Comparison of ENCODE assay signal across 8 mouse cellular contexts in genomic region chr11:114724787-114725590, GRCm38 (mm10). TPM values are rescaled to one million over a fixed set of nuclear protein-coding genes. Genes with fewer than 3 reads are reported as not detected.
DNase-seq lines count a peak whose midpoint lies in the region; ATAC-seq and TF ChIP-seq lines count a peak whose summit lies in the region.

No protein-coding gene starts in this region.

- no peak overlapping the region for H3K9ac ChIP-seq in hindbrain, postnatal 0 days (replicated peaks; ENCODE audit: low read length)
- no peak overlapping the region for H3K9ac ChIP-seq in hindbrain, embryonic 11.5 days (ENCODE audit: low read depth, low read length)
- H3K9ac ChIP-seq in limb, embryonic 12.5 days (replicated peaks): no peak overlapping the region
- H3K9ac ChIP-seq in hindbrain, embryonic 16.5 days (ENCODE audit: low read depth, low read length): no peak overlapping the region

- CTCF ChIA-PET in Patski (lab: Charles Lee): interaction anchor here (1.0 to 1.8 kb wide), 3 partner anchors 12 to 389 kb away, joined by 3 to 8 read pairs (median 3); no protein-coding TSS in a partner anchor

- POLR2A ChIA-PET in Patski (lab: Charles Lee): interaction anchor here (0.6 to 1.9 kb wide), 3 partner anchors 13 to 91 kb away, joined by 3 to 6 read pairs (median 4); no protein-coding TSS in a partner anchor

- H3K27ac ChIP-seq in hindbrain, postnatal 0 days: no peak overlapping the region
- no peak overlapping the region for H3K27ac ChIP-seq in hindbrain, embryonic 11.5 days (ENCODE audit: low read depth, low read length)
- H3K27ac ChIP-seq in limb, embryonic 12.5 days: 0 out of 2 replicates have a peak overlapping the region, but pooled peaks have one; percentile 20
- no peak overlapping the region for H3K27ac ChIP-seq in hindbrain, embryonic 16.5 days (ENCODE audit: low read depth, low read length)
- H3K27ac ChIP-seq in thymus, adult 2 months (ENCODE audit: control insufficient read depth, insufficient read depth, low read length): no peak overlapping the region

- H3K4me2 ChIP-seq in hindbrain, postnatal 0 days (ENCODE audit: low read depth, low read length): no peak overlapping the region
- no peak overlapping the region for H3K4me2 ChIP-seq in hindbrain, embryonic 11.5 days (replicated peaks; ENCODE audit: low read depth, low read length)
- peak overlapping the region; percentile 13; the same call in 1 of the 2 replicates for H3K4me2 ChIP-seq in limb, embryonic 12.5 days
- H3K4me2 ChIP-seq in hindbrain, embryonic 16.5 days (ENCODE audit: low read length): no peak overlapping the region

- H3K36me3 ChIP-seq in hindbrain, postnatal 0 days (ENCODE audit: insufficient read depth, low read length): no peaks in the 10 kb centered on the region
- no peaks in the 10 kb centered on the region for H3K36me3 ChIP-seq in hindbrain, embryonic 11.5 days (ENCODE audit: control insufficient read depth, insufficient read depth, low read length)
- H3K36me3 ChIP-seq in limb, embryonic 12.5 days: no peaks in the 10 kb centered on the region
- H3K36me3 ChIP-seq in hindbrain, embryonic 16.5 days (ENCODE audit: control insufficient read depth, insufficient read depth, low read length): no peaks in the 10 kb centered on the region
- H3K36me3 ChIP-seq in thymus, adult 2 months (ENCODE audit: control insufficient read depth, insufficient read depth, low read length): no peaks in the 10 kb centered on the region

- TF ChIP-seq POLR2A in thymus, adult 2 months (IDR thresholded peaks at IDR 0.05; ENCODE audit: control insufficient read depth, extremely low read depth, insufficient read depth, low read length, poor library complexity): no peak

- DNase-seq in hindbrain, postnatal 0 days (ENCODE audit: low spot score): peak; percentile 50
- DNase-seq in hindbrain, embryonic 11.5 days (ENCODE audit: low spot score): no peak
- DNase-seq in Patski (ENCODE audit: low read depth, low spot score): peak; percentile 95
- DNase-seq in fibroblast of lung, adult 2 months (ENCODE audit: low read depth): peak; percentile 89
- DNase-seq in spleen, adult 12 weeks (ENCODE audit: low spot score): no peak
- DNase-seq in thymus, adult 2 months: no peak

- no peak for ATAC-seq in hindbrain, postnatal 0 days
- no peak for ATAC-seq in hindbrain, embryonic 11.5 days (ENCODE audit: low FRiP score)
- ATAC-seq in Patski: peak; percentile 54
- ATAC-seq in limb, embryonic 12.5 days (ENCODE audit: insufficient number of reproducible peaks, insufficient read depth, low FRiP score, low TSS enrichment, low read depth): peak; percentile 22; the same call in 1 of the 2 replicates
- ATAC-seq in hindbrain, embryonic 16.5 days: no peak

- in situ Hi-C loops in Patski (cut with MboI; ENCODE audit: low pct_unique_long_range_greater_than_20kb): no loop called here

- WGBS in hindbrain, postnatal 0 days: 48% methylated on average over 11 of the region's 11 CpGs
- WGBS in hindbrain, embryonic 11.5 days: 72% methylated on average over 11 of the region's 11 CpGs
- WGBS in limb, embryonic 12.5 days: 43% methylated on average over 11 of the region's 11 CpGs
- 63% methylated on average over 11 of the region's 11 CpGs for WGBS in hindbrain, embryonic 16.5 days
- 79% methylated on average over 11 of the region's 11 CpGs for WGBS in thymus, adult 2 months

- TF ChIP-seq CTCF in hindbrain, postnatal 0 days (IDR thresholded peaks at IDR 0.05; ENCODE audit: low read depth): no peak
- no peak for TF ChIP-seq CTCF in Patski (IDR thresholded peaks at IDR 0.05)
- no peak for TF ChIP-seq CTCF in thymus, adult 2 months (IDR thresholded peaks at IDR 0.05; ENCODE audit: borderline replicate concordance, control insufficient read depth, extremely low read depth, insufficient read depth, low read length, poor library complexity)

- H3K4me1 ChIP-seq in hindbrain, postnatal 0 days (ENCODE audit: insufficient read depth, low read length): 0 out of 2 replicates have a peak, but pooled peaks cover 10% of the 10 kb centered on the region
- H3K4me1 ChIP-seq in hindbrain, embryonic 11.5 days (replicated peaks; ENCODE audit: control insufficient read depth, insufficient read depth, low read length): 0 out of 2 replicates have a peak, but pooled peaks cover 6% of the 10 kb centered on the region
- peaks cover 30% of the 10 kb centered on the region for H3K4me1 ChIP-seq in limb, embryonic 12.5 days (replicated peaks)
- peaks cover 12% of the 10 kb centered on the region for H3K4me1 ChIP-seq in hindbrain, embryonic 16.5 days (ENCODE audit: control insufficient read depth, insufficient read depth, low read depth, low read length)
- H3K4me1 ChIP-seq in thymus, adult 2 months (replicated peaks; ENCODE audit: control insufficient read depth, insufficient read depth, low read length): peaks cover 7% of the 10 kb centered on the region

- H3K4me3 ChIP-seq in hindbrain, postnatal 0 days (ENCODE audit: low read length): no peak overlapping the region
- no peak overlapping the region for H3K4me3 ChIP-seq in hindbrain, embryonic 11.5 days (ENCODE audit: low read depth, low read length)
- H3K4me3 ChIP-seq in limb, embryonic 12.5 days (replicated peaks): no peak overlapping the region
- H3K4me3 ChIP-seq in hindbrain, embryonic 16.5 days (ENCODE audit: low read length): no peak overlapping the region
- H3K4me3 ChIP-seq in thymus, adult 2 months (ENCODE audit: control insufficient read depth, insufficient read depth, low read length): no peak overlapping the region

- H3K27me3 ChIP-seq in hindbrain, postnatal 0 days (ENCODE audit: insufficient read depth, low read length): no peaks in the 10 kb centered on the region
- H3K27me3 ChIP-seq in hindbrain, embryonic 11.5 days (ENCODE audit: control insufficient read depth, insufficient read depth, low read length): no peaks in the 10 kb centered on the region
- H3K27me3 ChIP-seq in Patski: no peaks in the 10 kb centered on the region
- peaks cover 13% of the 10 kb centered on the region for H3K27me3 ChIP-seq in limb, embryonic 12.5 days
- no peaks in the 10 kb centered on the region for H3K27me3 ChIP-seq in hindbrain, embryonic 16.5 days (replicated peaks; ENCODE audit: control insufficient read depth, insufficient read depth, low read length)
- H3K27me3 ChIP-seq in thymus, adult 2 months (ENCODE audit: control insufficient read depth, insufficient read depth, low read length): no peaks in the 10 kb centered on the region

- no peaks in the 10 kb centered on the region for H3K9me3 ChIP-seq in hindbrain, postnatal 0 days (ENCODE audit: low read length)
- no peaks in the 10 kb centered on the region for H3K9me3 ChIP-seq in hindbrain, embryonic 11.5 days (ENCODE audit: control insufficient read depth, low read length)
- no peaks in the 10 kb centered on the region for H3K9me3 ChIP-seq in limb, embryonic 12.5 days
- no peaks in the 10 kb centered on the region for H3K9me3 ChIP-seq in hindbrain, embryonic 16.5 days (ENCODE audit: control insufficient read depth, low read length)

RNA-seq across cellular contexts. Expression of gene Dnaic2, which starts 2.2 kb away (rescaled TPM):
- 5.1 and 5.8 TPM in 2 replicates for total RNA-seq in hindbrain, postnatal 0 days (2014; rRNA removed)
- polyA plus RNA-seq in hindbrain, postnatal 0 days (2015; fragmentation: Nextera tagmentation; extraction: Ambion mirVana): 3.1 and 3.2 TPM in 2 replicates
- polyA plus RNA-seq in hindbrain, embryonic 11.5 days (2014; fragmentation: Nextera tagmentation; extraction: Ambion mirVana): 4.6 and 4.8 TPM in 2 replicates
- 0.27 TPM for polyA plus RNA-seq in Patski (2021)
- polyA plus RNA-seq in limb, embryonic 12.5 days (2016; fragmentation: Nextera tagmentation; extraction: Ambion mirVana): 0.50 and 0.67 TPM in 2 replicates
- 2.5 and 3.0 TPM in 2 replicates for polyA plus RNA-seq in hindbrain, embryonic 16.5 days (2015; fragmentation: Nextera tagmentation; extraction: Ambion mirVana)
- 1.9 TPM in 2 replicates for polyA plus RNA-seq in thymus, adult 2 months (2012; rRNA removed)

RNA-seq across cellular contexts. Expression of gene Kif19a, which starts 40.2 kb away (rescaled TPM):
- total RNA-seq in hindbrain, postnatal 0 days (2014; rRNA removed): 7.4 and 13.5 TPM in 2 replicates
- polyA plus RNA-seq in hindbrain, postnatal 0 days (2015; fragmentation: Nextera tagmentation; extraction: Ambion mirVana): 0.99 and 1.6 TPM in 2 replicates
- polyA plus RNA-seq in hindbrain, embryonic 11.5 days (2014; fragmentation: Nextera tagmentation; extraction: Ambion mirVana): 1.8 and 1.9 TPM in 2 replicates
- polyA plus RNA-seq in Patski (2021): 0.49 TPM
- 0.06 TPM in 1 of 2 replicates, not detected in the other for polyA plus RNA-seq in limb, embryonic 12.5 days (2016; fragmentation: Nextera tagmentation; extraction: Ambion mirVana)
- 0.55 and 0.69 TPM in 2 replicates for polyA plus RNA-seq in hindbrain, embryonic 16.5 days (2015; fragmentation: Nextera tagmentation; extraction: Ambion mirVana)
- polyA plus RNA-seq in thymus, adult 2 months (2012; rRNA removed): 0.59 and 0.71 TPM in 2 replicates

RNA-seq across cellular contexts. Expression of gene Ttyh2, which starts 49.8 kb away (rescaled TPM):
- total RNA-seq in hindbrain, postnatal 0 days (2014; rRNA removed): 75.8 and 80.4 TPM in 2 replicates
- 38.6 and 40.3 TPM in 2 replicates for polyA plus RNA-seq in hindbrain, postnatal 0 days (2015; fragmentation: Nextera tagmentation; extraction: Ambion mirVana)
- polyA plus RNA-seq in hindbrain, embryonic 11.5 days (2014; fragmentation: Nextera tagmentation; extraction: Ambion mirVana): 15.3 and 16.0 TPM in 2 replicates
- 22.1 TPM for polyA plus RNA-seq in Patski (2021)
- polyA plus RNA-seq in limb, embryonic 12.5 days (2016; fragmentation: Nextera tagmentation; extraction: Ambion mirVana): 9.9 and 10.0 TPM in 2 replicates
- 31.6 and 40.7 TPM in 2 replicates for polyA plus RNA-seq in hindbrain, embryonic 16.5 days (2015; fragmentation: Nextera tagmentation; extraction: Ambion mirVana)
- 17.1 and 17.3 TPM in 2 replicates for polyA plus RNA-seq in thymus, adult 2 months (2012; rRNA removed)

RNA-seq across cellular contexts. Expression of gene Rpl38, which starts 56.7 kb away (rescaled TPM):
- total RNA-seq in hindbrain, postnatal 0 days (2014; rRNA removed): 577 and 578 TPM in 2 replicates
- polyA plus RNA-seq in hindbrain, postnatal 0 days (2015; fragmentation: Nextera tagmentation; extraction: Ambion mirVana): 954 and 958 TPM in 2 replicates
- 833 and 865 TPM in 2 replicates for polyA plus RNA-seq in hindbrain, embryonic 11.5 days (2014; fragmentation: Nextera tagmentation; extraction: Ambion mirVana)
- 666 TPM for polyA plus RNA-seq in Patski (2021)
- polyA plus RNA-seq in limb, embryonic 12.5 days (2016; fragmentation: Nextera tagmentation; extraction: Ambion mirVana): 966 and 981 TPM in 2 replicates
- polyA plus RNA-seq in hindbrain, embryonic 16.5 days (2015; fragmentation: Nextera tagmentation; extraction: Ambion mirVana): 578 and 579 TPM in 2 replicates
- 481 and 516 TPM in 2 replicates for polyA plus RNA-seq in thymus, adult 2 months (2012; rRNA removed)

Comparison
In these comparisons a context has a peak if more than half of its experiments do, and no peak if none do; other contexts are left out.
1. DNase-seq: peak in hindbrain, postnatal 0 days (single experiment), Patski (single experiment) and fibroblast of lung, adult 2 months (single experiment); none in hindbrain, embryonic 11.5 days (single experiment), spleen, adult 12 weeks (single experiment) and thymus, adult 2 months (single experiment).
2. ATAC-seq: peak in Patski (single experiment) and limb, embryonic 12.5 days (single experiment); none in hindbrain, postnatal 0 days (single experiment), hindbrain, embryonic 11.5 days (single experiment) and hindbrain, embryonic 16.5 days (single experiment).